Mouse (Mus musculus) liver, embryonic 14.5 days (tissue): ENCODE measurements around the gene Scarb1.

Experiments used
- CTCF ChIP-seq: IDR thresholded peaks from 2 replicates; pipeline ENCODE4 v1.5.1; 2016; ENCODE audit warnings: antibody characterized with exemption, low read depth, control low read depth
- EP300 ChIP-seq: IDR thresholded peaks from 2 replicates; pipeline ENCODE4 v1.6.1; 2016; ENCODE audit warnings: antibody characterized with exemption, low read depth

DNA sequence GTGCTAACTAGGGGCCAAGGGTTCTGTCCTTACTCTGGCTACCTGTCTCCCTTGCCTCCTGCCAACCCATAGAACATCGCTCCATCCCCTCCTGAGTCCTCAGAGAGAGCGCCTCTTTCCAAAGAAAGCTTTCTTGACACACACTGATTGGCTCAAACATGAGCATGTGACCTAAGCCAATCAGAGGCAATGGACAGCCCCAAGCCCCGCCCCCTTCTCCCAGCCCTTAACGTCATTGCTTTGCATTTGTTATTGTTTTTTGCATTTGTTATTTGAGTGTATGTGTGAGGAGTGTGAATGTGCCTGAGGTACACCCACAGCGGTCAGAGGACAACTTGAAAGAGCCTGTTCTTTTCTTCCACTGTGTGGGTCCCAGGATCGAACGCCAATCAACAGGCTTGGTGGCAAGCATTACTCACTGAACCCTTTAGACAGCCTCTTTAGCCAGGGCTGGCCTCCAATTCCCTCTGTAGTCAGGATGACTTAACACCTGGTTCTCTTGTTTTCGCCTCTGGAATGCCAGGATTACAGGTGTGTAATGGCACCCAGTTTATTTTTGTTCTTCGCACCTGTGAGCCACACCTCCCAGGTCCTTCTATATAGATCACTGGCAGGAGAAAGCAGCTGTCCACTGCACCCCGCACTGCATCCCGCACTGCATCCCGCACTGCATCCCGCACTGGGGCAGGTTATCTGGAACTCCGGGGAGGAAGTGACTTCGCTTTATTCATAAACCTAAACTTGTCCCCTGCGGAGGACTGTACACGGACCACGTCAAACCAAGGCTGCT lies 13.1 kb downstream of the Scarb1 start:
- TF ChIP-seq CTCF (no peak), EP300 (no peak)
